Mouse (Mus musculus): ENCODE data around the gene Fam71d.

Gene Fam71d

DNA sequence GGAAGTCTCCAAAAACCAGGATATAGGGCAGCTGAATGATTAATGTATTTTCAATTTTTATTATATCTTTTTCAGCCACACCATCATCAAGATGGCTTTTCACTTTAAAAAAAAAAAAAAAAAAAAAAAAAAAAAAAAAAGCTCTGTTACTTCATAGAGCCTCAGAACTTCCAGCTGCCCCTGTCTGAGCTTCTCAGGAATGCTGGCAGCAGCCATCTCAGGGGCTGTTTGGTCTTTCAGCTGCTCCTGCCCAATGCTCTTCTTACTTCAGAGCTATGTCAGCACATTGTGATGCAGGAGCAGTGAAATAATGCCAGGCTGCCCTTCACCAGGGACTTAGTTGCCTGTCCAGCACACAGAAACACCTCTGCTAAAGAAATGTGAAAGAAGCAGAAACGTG lies at the start of gene Fam71d:
Gene Fam71d (plus strand): TSS at position 211 of the 400 bp plus-strand sequence.
- peak; percentile 11 for DNase-seq

DNA sequence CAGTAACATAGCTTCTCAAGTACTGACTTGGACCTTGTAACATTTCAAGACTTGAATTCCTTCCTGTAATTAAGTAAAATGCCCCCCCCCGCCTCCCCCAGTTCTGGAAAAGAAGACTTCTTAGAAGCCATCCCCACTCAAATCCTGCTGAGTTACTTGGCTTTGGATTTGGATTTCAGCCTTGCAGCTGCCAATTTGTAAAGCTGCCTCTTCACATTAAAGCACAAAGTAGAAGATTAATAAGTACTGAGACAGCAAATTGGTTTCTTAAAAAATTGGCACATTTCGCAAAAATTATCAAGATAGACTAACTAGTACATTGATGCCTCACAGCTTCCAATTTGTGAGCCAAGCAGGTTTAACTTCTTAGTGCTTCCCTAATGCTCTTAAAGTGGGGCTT lies 47.6 kb upstream of the Fam71d start:
- no peak for DNase-seq

GRCm38 (mm10) chr12:78645282-78645681 lies 46.1 kb upstream of the Fam71d start:
- no peak for DNase-seq

DNA sequence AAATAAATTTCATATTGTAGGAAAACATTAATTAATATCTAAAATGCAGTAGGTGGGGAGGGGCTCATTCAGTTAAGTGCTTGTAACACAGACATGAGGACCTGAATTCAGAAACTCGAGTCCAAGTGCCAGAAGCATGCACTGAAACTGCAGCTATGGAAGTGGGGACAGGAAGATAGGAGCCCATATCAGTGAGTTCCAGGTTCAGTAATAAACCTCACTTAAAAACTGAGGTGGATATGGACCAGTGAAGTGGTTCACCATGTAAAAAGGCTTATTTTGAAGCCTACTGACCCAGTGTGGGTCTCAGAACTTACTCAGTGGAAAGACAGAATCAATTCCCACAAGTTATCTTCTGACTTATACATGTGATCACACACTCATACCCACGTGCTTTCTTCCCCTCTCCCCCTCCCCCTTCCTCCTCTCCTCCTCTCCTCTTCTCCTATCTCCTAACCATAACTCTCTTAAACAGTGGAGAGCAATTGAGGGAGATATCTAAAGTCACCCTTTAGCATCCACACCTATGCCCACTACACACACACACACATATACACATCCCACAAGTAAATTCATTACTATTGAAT lies 31.5 kb upstream of the Fam71d start:
- DNase-seq: no peak

DNA sequence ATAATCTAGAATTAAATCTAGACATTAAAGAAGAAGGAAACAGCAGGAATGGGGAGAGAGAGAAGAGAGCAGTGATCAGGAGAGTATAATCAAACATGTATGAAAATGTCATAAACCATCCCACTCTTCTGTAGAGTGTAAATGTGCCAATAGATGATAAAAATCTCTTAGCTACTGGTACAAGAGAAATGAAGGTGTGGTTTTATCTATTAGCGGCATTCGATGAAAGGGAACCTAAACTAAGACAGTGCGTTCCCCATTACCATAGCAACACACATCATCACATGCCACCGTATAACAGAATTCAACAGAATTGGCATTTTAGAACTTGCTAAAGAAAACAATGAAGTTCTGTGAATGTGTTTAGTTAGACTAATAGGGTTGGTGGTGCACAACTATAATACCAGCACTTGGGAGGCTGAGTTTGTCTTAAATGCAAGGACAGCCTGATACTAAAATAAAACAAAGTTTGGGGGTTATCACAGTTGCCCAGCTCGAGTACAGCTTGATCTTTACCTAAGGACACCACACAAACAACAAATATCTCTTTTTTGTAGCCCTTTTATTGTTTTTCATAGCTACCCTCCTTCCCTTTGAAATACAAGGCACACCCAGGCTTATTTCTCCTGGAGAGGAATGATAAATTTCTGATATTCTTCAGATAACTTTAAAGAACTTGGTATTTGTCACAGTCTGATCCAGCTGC lies 13.1 kb upstream of the Fam71d start:
- DNase-seq: no peak

DNA sequence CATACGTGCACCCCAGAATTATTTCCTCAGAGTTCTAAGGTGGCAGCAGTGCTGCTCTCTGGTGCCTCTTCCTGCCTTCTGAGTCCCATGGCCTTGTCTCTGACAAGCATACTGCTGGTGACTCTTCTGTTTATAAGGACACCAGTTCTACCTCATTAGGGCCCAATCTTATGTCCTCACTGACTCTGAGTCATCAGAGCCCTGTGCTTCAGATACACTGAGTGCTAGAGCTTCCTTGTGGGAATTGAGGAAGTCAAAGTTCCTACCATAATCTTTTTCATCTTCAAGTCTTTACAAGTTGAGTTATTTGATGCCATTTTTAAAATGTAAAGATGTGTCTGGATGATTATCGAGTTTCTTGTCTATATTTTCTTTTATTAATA lies 12.5 kb upstream of the Fam71d start:
- DNase-seq: no peak

DNA sequence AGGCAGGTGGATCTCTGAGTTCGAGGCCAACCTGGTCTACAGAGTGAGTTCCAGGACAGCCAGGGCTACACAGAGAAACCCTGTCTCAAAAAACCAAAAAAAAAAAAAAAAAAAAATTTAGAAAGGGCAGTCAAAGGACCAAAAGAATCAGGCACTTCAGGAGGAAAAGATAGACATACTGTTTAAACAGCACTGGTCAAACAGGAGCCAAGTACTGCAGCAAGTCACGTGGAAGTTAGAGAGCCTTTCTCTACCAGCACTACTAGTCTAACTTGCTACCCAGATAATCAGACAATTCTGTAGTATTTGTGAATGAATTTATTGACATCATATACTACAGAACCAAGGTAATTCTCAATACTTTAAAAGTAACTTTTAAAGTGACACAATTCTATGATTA lies 10.3 kb upstream of the Fam71d start:
- DNase-seq: no peak

GRCm38 (mm10) chr12:78682279-78682678 lies 9.1 kb upstream of the Fam71d start:
- DNase-seq: no peak

- DNase-seq: no peak
Measured at GRCm38 (mm10) chr12:78685669-78686215, 5.6 kb upstream of the Fam71d start.

DNA sequence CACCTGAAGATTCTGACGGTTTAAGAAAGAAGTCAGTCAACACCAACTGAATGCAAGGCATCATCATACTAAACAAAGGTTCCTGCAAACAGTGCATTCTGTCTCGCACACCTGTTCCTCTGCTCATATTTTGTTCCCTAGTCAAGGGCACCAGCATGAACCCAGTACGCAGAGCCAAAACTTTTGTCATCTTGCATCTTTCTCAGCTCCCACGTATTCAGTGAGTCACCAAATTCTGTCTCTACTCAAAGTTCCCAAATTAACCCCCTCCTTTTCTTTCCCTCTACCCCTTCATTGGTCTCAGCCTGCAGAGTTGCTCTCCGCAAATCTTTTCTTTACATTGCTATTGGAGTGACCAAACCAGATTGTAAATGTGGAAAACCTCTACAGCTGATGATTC lies 2.5 kb upstream of the Fam71d start:
- no peak for DNase-seq

GRCm38 (mm10) chr12:78693281-78693680 lies 1.9 kb downstream of the Fam71d start:
- DNase-seq: peak; percentile 35

GRCm38 (mm10) chr12:78717783-78718182 lies 26.4 kb downstream of the Fam71d start:
- no peak for DNase-seq

DNA sequence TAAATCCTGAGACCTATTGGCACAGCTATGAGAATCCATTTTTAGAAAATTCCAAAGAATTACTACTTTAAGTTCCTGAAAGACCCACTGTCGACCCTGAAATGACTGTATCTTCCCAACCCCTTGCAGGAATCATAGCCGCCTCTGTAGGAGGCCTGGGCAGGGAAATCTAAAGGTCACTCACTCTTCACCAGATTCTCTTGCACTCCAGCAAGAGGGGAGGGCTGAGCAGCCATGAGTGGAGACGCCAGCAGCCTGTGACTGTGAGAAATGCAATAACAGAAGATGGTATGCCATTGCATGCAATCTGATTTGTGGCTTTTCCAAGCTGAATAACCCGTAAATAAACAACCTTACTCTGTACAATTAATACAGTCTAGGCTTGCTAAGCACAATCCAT lies 36.4 kb downstream of the Fam71d start:
- DNase-seq: no peak

DNA sequence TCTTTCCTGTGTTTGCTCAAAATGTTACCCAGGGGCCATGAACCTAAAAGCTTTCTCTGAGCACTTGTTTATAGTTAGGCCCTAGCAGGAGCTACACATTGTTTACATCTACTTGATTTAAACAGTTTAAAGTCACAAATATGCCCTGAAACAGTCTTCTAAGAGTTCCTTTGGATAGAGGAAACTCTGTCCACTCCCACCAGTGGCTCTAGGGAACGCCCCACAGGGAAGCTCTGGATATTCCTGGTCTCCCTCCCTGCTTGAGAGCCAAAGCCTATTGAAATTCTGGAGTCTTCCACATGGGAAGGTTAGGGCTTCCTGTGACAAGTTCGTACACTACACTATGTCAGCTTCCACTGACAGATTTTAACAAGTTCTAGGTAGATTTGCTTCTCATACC lies 48.3 kb downstream of the Fam71d start:
- DNase-seq: no peak

- no peak for DNase-seq
Measured at GRCm38 (mm10) chr12:78740289-78740688, 49.0 kb downstream of the Fam71d start.

DNA sequence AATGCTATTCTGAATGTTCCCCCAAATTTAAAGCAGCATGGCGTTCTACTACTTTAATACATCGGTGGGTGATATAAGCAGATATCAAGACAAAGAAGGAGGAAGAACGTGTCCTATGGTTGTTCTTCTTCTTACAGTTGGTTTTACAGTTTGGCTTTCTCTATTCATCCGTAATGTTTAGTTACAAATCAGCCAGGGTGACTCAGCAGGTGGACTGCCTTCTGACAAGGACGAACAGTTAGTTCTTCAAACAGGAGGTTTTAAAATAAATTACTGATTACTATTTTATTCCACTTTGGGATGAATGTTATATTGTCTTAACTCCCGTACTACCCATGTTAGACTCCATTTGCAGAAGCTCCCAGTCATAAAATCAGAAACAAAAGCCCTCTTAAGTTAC lies 54.9 kb downstream of the Fam71d start:
- DNase-seq: peak; percentile 8

DNA sequence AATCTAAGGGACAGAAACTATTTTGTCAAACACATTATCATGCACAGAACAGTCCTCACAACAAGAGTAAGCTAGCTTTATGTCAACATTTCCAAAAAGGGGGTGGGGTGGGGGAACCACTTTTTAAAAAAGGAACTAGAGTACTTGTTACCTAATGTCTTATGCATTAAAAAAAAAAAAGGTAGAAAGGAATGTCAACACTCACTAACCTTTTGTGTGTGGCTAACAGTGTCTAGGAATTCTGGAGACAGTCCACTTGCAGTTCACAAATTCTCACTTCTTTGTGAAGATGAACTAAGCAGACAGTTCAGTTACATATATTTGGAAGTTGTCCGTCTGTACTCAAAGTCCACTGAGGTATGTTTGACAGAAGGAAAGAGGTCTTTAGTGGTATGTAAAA lies 56.1 kb downstream of the Fam71d start:
- DNase-seq: no peak

- DNase-seq: no peak
Measured at GRCm38 (mm10) chr12:78748113-78748512, 56.8 kb downstream of the Fam71d start.

DNA sequence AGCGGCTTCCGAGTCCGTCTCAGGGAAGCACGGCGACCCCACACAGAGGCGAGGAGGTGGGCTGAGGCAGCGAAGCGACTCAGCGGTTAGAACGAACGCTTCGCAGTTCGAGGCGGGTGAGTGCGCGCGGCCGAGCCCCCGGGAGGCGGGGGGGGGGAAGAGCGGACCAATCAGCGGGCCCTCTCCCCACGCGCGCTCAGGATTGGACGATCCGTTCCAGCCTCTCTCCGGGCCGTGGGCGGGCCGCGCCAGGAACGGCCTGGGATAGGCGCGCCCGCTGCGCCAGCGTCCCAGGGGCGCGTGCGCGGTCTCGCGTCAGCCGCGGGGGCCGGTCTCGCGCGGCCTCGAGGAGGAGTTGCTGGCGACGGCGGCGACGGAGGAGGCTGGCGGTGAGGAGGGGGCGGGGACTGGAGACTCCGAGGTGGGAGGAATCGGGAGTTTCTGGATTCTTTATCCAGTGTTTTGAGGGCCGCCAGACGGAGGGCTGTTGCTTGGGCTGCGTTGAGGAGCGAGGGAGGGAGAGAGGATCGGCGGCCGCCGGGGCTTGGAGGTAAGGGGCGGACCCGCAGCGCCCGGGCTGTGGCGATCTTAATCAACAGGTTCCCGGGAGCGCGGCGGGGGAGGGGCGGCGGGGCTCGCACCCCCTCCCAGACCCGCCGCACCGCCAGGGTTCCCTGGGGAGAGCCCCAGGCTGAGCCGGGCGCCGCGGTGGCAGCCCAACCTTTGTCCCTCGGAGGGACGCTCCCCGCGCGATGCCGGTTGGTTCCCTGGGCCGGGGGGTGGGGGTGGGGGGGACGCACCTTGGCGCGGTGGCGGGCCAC lies 57.4 kb downstream of the Fam71d start, which contains the start of gene Mpp5:
Gene Mpp5 (plus strand): TSS at position 351 of the 821 bp plus-strand sequence.
- peak; percentile 97 for DNase-seq

GRCm38 (mm10) chr12:78749378-78749801 lies 58.1 kb downstream of the Fam71d start:
- peak; percentile 68 for DNase-seq

DNA sequence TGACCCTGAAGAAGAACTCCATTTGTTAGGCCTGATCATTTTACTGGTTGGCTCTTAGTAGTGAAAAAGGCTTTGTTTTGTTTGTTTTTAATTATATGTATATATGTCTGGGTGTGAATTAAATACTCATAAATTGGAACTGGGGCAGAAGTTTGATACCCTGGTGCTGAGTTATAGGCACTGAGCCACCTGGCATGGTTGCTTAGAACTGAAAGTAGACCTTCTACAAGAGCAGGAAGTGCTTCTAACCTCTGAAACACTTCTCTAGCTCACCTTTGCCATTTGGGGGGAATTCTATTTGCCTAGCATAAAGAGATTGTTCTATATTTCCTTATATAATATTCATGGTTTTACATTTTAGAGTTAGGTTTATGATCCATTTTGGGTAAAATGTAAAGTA lies 70.6 kb downstream of the Fam71d start:
- no peak for DNase-seq

DNA sequence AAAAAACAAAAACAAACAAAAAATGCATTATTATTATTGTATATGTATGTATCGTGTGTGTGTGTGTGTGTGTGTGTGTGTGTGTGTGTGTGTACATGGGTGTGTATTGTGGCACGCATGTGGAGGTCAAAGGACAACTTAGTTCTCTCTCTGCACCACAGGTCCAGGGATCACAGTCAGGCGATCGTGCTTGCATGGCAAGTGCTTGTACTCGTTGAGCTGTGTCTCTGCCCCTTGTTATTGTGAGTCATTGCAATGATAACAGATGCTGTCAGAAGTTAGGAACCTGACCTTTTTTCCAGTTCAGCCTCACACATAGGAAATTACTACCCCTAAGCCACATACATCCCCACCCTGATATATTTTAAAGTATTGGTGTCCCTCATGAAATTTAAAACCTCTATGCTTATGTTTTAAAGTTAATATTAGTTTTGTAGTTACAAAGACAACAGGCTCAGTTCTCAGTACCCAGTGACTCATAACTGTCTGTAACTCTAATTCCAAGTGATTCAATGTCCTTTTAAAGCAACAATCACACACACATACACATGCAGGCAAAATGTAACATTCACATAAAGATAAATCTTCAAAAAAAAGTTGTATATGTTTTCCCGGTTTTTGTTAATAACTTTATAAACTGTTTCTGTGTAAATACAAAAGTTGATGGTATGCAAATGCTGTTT lies 77.8 kb downstream of the Fam71d start:
- DNase-seq: no peak

DNA sequence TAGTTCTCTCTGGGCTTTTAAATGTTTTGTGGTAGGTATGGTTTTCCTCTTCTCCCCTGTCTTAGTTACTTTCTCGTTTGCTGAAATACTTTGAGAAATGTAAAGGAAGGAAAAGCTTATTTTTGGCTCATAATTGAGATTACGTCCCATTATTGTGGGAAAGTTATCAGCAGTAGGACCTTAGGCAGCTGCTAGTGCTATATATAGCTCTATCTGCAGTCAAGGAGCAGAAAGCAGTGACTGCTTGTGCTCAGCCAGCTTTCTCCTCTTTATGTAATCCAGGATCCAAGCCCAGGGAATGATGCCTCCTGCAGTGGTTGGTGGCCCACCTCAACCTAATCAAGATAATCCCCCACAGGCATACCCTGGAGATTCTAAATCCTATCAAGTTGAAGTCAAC lies 81.9 kb downstream of the Fam71d start:
- DNase-seq: no peak

Measured in kidney, adult 11 months (tissue).